Mouse (Mus musculus) mesoderm, embryonic 11.5 days (tissue): Measurements from ENCODE around the gene Gnptg.

Experiments used
- DNase-seq: peaks from one replicate; pipeline ENCODE4 v3.0.0-alpha.2; 2012; ENCODE audit warnings: low read depth, low spot score

Gene Gnptg

GRCm38 (mm10) chr17:25188150-25189031 lies 51.5 kb downstream of the Gnptg start, which contains the start of gene Unkl:
Gene Unkl, plus strand, starts transcription at chr17:25188397.
- peak; percentile 71 for DNase-seq

- no peak for DNase-seq
Measured at GRCm38 (mm10) chr17:25187784-25188149, 52.2 kb downstream of the Gnptg start.

GRCm38 (mm10) chr17:25184961-25185360 lies 55.0 kb downstream of the Gnptg start:
- DNase-seq: no peak

GRCm38 (mm10) chr17:25184129-25184691 lies 55.7 kb downstream of the Gnptg start, which contains the start of gene BC003965:
Gene BC003965, plus strand, starts transcription at chr17:25184554.
- peak; percentile 99 for DNase-seq
